Mouse (Mus musculus): Measurements from ENCODE around the gene Rnf216. TPM values are rescaled to one million over a fixed set of nuclear protein-coding genes. Genes with fewer than 3 reads are reported as not detected.

The Rnf216 gene
- polyA plus RNA-seq, 1 experiment: 17.6 TPM

DNA sequence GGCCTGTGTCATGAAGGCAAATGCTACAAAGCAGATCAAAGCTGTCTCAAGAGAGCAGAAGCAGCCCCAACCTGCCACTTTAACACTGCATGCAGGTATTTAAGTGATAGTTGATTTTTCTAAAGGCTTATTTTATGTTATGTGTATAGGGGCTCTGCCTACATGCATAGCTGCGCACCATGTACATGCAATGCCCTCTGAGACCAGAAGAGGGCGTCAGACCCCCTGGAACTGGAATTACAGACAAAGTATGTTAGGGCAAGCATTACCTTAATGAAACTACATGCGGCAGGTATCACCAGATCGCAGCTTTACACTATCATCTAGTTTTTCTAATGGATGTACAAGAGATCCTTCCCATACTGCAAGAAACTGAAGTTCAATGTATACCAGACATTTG lies 27.9 kb downstream of the Rnf216 start:
- H3K4me1 ChIP-seq (replicated peaks; ENCODE audit: control insufficient read depth, insufficient read depth, low read length): no peaks in the 10 kb centered on the region
- TF ChIP-seq CTCF (IDR thresholded peaks at IDR 0.05; ENCODE audit: borderline replicate concordance, control insufficient read depth, extremely low read depth, insufficient read depth, low read length, poor library complexity): no peak
- TF ChIP-seq POLR2A (IDR thresholded peaks at IDR 0.05; ENCODE audit: control insufficient read depth, extremely low read depth, insufficient read depth, low read length, poor library complexity): no peak
- no peaks in the 10 kb centered on the region for H3K27me3 ChIP-seq (ENCODE audit: control insufficient read depth, insufficient read depth, low read length)
- 74% methylated on average over 4 of the region's 4 CpGs for WGBS
- H3K36me3 ChIP-seq (ENCODE audit: control insufficient read depth, insufficient read depth, low read length): no peaks in the 10 kb centered on the region
- H3K27ac ChIP-seq (ENCODE audit: control insufficient read depth, insufficient read depth, low read length): no peak overlapping the region
- H3K4me3 ChIP-seq (ENCODE audit: control insufficient read depth, insufficient read depth, low read length): no peak overlapping the region
- DNase-seq: no peak

DNA sequence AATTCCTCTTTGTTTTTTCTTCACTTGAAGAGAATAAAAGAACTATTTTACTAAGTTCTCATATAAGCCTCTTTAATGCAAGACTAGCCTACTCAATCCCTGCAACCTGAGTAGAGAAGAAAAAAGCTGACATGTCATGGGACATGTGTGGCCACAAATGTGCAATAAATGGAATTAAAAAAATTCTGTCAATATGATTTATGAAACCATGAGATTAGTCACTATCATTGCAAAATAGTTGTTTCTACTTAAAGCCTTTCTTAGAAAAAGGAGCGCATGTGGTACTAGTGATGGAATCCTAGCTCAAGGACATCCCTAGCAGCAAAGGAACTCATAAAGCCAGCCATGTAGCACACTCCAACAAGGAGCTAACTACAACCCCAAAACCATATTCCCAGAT lies 33.0 kb downstream of the Rnf216 start:
- TF ChIP-seq CTCF (IDR thresholded peaks at IDR 0.05; ENCODE audit: borderline replicate concordance, control insufficient read depth, extremely low read depth, insufficient read depth, low read length, poor library complexity) (no peak), POLR2A (IDR thresholded peaks at IDR 0.05; ENCODE audit: control insufficient read depth, extremely low read depth, insufficient read depth, low read length, poor library complexity) (no peak)
- Histone ChIP-seq H3K4me1 (replicated peaks; ENCODE audit: control insufficient read depth, insufficient read depth, low read length) (no peaks in the 10 kb centered on the region), H3K27ac (ENCODE audit: control insufficient read depth, insufficient read depth, low read length) (no peak overlapping the region), H3K4me3 (ENCODE audit: control insufficient read depth, insufficient read depth, low read length) (no peak overlapping the region), H3K27me3 (ENCODE audit: control insufficient read depth, insufficient read depth, low read length) (no peaks in the 10 kb centered on the region), H3K36me3 (ENCODE audit: control insufficient read depth, insufficient read depth, low read length) (no peaks in the 10 kb centered on the region; the same call in 1 of the 2 replicates)
- DNase-seq: no peak
- WGBS: 100% methylated on average over 1 of the region's 1 CpGs

DNA sequence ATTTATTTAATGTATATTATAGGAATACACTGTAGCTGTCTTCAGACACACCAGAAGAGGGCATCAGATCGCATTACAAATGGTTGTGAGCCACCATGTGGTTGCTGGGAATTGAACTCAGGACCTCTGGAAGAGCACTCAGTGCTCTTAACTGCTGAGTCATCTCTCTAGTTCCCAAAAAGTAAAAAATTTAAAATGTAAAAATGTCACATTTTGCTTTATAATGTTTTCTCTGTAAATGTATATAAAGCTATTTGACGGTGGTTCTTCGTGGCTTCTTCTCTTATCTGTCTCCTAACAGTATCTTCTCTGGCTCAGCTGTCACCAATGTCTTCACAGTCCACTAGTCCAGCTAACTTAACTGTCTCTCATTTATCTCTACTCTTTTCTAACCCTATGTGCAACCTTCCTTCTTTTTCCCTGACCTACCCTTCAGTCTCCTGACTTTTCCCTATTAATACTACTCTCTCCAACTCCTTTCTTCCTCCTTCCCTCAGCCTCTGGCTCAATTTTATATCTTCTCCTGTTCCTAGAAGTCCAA lies 36.1 kb downstream of the Rnf216 start:
- no peak overlapping the region for H3K27ac ChIP-seq (ENCODE audit: control insufficient read depth, insufficient read depth, low read length)
- WGBS: 91% methylated on average over 3 of the region's 3 CpGs
- no peak for DNase-seq
- TF ChIP-seq CTCF (IDR thresholded peaks at IDR 0.05; ENCODE audit: borderline replicate concordance, control insufficient read depth, extremely low read depth, insufficient read depth, low read length, poor library complexity) (no peak), POLR2A (IDR thresholded peaks at IDR 0.05; ENCODE audit: control insufficient read depth, extremely low read depth, insufficient read depth, low read length, poor library complexity) (no peak)
- H3K27me3 ChIP-seq (ENCODE audit: control insufficient read depth, insufficient read depth, low read length): no peaks in the 10 kb centered on the region
- no peak overlapping the region for H3K4me3 ChIP-seq (ENCODE audit: control insufficient read depth, insufficient read depth, low read length)
- no peaks in the 10 kb centered on the region; the same call in 1 of the 2 replicates for H3K36me3 ChIP-seq (ENCODE audit: control insufficient read depth, insufficient read depth, low read length)
- no peaks in the 10 kb centered on the region for H3K4me1 ChIP-seq (replicated peaks; ENCODE audit: control insufficient read depth, insufficient read depth, low read length)

DNA sequence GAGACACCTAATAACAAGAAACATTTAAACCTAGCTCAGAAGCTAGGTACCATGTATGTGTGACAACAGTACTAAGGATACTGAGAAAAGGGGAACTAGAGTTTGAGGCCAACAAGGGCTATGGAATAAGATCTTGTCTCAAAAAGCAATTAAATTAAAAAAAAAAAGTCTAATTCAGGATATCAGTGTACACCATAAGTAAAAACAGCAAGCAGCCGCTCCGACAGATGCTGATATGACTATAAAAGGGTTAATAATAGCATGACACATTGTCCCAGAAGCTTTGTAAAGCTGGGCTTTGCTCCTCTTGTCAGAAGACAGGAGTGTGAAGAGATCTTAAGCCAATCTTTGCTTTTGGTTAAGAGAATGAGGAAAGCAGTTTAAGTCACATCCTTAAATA lies 36.8 kb downstream of the Rnf216 start:
- Histone ChIP-seq H3K4me3 (ENCODE audit: control insufficient read depth, insufficient read depth, low read length) (no peak overlapping the region), H3K27ac (ENCODE audit: control insufficient read depth, insufficient read depth, low read length) (no peak overlapping the region), H3K4me1 (replicated peaks; ENCODE audit: control insufficient read depth, insufficient read depth, low read length) (no peaks in the 10 kb centered on the region), H3K36me3 (ENCODE audit: control insufficient read depth, insufficient read depth, low read length) (no peaks in the 10 kb centered on the region; the same call in 1 of the 2 replicates), H3K27me3 (ENCODE audit: control insufficient read depth, insufficient read depth, low read length) (no peaks in the 10 kb centered on the region)
- DNase-seq: no peak
- no peak for TF ChIP-seq CTCF (IDR thresholded peaks at IDR 0.05; ENCODE audit: borderline replicate concordance, control insufficient read depth, extremely low read depth, insufficient read depth, low read length, poor library complexity)
- no peak for TF ChIP-seq POLR2A (IDR thresholded peaks at IDR 0.05; ENCODE audit: control insufficient read depth, extremely low read depth, insufficient read depth, low read length, poor library complexity)
- WGBS: 100% methylated on average over 2 of the region's 2 CpGs

DNA sequence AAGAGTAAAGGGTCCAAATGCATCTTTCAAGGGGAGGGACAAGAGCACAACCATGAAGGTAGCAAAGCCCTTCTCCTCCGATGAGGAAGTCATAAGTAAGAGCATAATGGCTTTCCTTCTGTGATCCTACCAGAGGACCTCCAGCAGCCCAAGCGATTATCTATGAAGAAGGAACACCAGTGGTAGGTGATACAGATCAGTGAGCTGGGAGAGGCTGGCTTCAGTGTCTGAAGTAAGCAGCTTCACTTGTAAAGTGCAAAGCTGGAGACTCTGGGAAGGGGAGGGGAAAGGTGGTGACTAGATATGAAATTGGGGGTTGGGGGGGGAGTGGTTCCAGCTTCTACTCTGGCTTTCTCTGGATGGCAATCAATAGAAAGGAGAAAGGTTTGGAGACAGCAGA lies 43.7 kb downstream of the Rnf216 start:
- DNase-seq: no peak
- Histone ChIP-seq H3K4me1 (replicated peaks; ENCODE audit: control insufficient read depth, insufficient read depth, low read length) (no peaks in the 10 kb centered on the region), H3K36me3 (ENCODE audit: control insufficient read depth, insufficient read depth, low read length) (peaks cover 5% of the 10 kb centered on the region; the same call in 1 of the 2 replicates), H3K27me3 (ENCODE audit: control insufficient read depth, insufficient read depth, low read length) (no peaks in the 10 kb centered on the region), H3K27ac (ENCODE audit: control insufficient read depth, insufficient read depth, low read length) (no peak overlapping the region), H3K4me3 (ENCODE audit: control insufficient read depth, insufficient read depth, low read length) (no peak overlapping the region)
- WGBS: 95% methylated on average over 2 of the region's 2 CpGs
- TF ChIP-seq CTCF (IDR thresholded peaks at IDR 0.05; ENCODE audit: borderline replicate concordance, control insufficient read depth, extremely low read depth, insufficient read depth, low read length, poor library complexity) (no peak), POLR2A (IDR thresholded peaks at IDR 0.05; ENCODE audit: control insufficient read depth, extremely low read depth, insufficient read depth, low read length, poor library complexity) (no peak)

DNA sequence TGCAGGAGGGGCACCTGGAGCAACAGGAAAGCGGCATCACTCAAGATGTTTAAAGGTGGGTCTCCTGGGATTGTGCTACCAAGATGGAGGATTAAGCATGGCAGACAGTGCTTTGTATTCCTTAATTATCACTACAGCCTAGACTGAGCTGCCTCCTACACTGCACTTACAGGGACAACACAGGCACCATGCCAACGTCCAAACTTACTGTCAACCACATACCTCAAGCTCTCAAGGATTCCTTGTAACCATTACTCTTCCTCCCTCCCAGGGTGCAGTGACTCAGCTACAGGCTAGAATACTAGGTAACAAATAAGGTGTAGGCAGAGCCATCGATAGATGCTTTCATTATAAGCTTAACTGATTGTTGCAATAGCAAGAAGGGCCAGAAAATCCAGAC lies 44.4 kb downstream of the Rnf216 start:
- WGBS: 91% methylated on average over 3 of the region's 3 CpGs
- no peak for DNase-seq
- Histone ChIP-seq H3K4me3 (ENCODE audit: control insufficient read depth, insufficient read depth, low read length) (no peak overlapping the region), H3K27me3 (ENCODE audit: control insufficient read depth, insufficient read depth, low read length) (no peaks in the 10 kb centered on the region), H3K4me1 (replicated peaks; ENCODE audit: control insufficient read depth, insufficient read depth, low read length) (no peaks in the 10 kb centered on the region), H3K36me3 (ENCODE audit: control insufficient read depth, insufficient read depth, low read length) (peaks cover 5% of the 10 kb centered on the region; the same call in 1 of the 2 replicates), H3K27ac (ENCODE audit: control insufficient read depth, insufficient read depth, low read length) (no peak overlapping the region)
- no peak for TF ChIP-seq CTCF (IDR thresholded peaks at IDR 0.05; ENCODE audit: borderline replicate concordance, control insufficient read depth, extremely low read depth, insufficient read depth, low read length, poor library complexity)
- TF ChIP-seq POLR2A (IDR thresholded peaks at IDR 0.05; ENCODE audit: control insufficient read depth, extremely low read depth, insufficient read depth, low read length, poor library complexity): no peak

DNA sequence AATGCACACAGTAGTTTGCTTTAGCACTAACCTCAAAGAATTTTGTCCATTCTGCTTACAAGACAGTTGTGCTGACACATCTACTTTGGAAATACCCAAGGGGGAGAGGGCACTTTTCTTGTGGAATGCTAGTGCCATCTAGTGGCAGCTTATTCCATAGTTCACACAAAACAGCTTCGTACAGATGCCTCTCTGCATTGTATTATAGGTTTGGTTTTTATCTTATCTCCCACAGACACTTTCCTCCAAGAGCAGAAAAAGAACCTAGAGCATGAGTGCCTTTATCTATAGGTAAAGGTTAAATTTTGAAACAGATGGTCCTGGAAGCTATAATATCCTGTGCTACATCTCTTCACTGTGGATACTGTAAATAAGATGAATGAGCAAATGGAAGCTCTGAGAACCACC lies 46.2 kb downstream of the Rnf216 start:
- TF ChIP-seq POLR2A (IDR thresholded peaks at IDR 0.05; ENCODE audit: control insufficient read depth, extremely low read depth, insufficient read depth, low read length, poor library complexity): no peak
- no peak for TF ChIP-seq CTCF (IDR thresholded peaks at IDR 0.05; ENCODE audit: borderline replicate concordance, control insufficient read depth, extremely low read depth, insufficient read depth, low read length, poor library complexity)
- Histone ChIP-seq H3K27me3 (ENCODE audit: control insufficient read depth, insufficient read depth, low read length) (no peaks in the 10 kb centered on the region), H3K36me3 (ENCODE audit: control insufficient read depth, insufficient read depth, low read length) (peaks cover 5% of the 10 kb centered on the region; the same call in 1 of the 2 replicates), H3K27ac (ENCODE audit: control insufficient read depth, insufficient read depth, low read length) (no peak overlapping the region), H3K4me1 (replicated peaks; ENCODE audit: control insufficient read depth, insufficient read depth, low read length) (no peaks in the 10 kb centered on the region), H3K4me3 (ENCODE audit: control insufficient read depth, insufficient read depth, low read length) (no peak overlapping the region)
- peak; percentile 63 for DNase-seq
- WGBS: 15% methylated on average over 1 of the region's 1 CpGs
